Mouse (Mus musculus) bone marrow macrophage, adult 2 months (primary cell): ENCODE measurements at regions not wholly inside any gene's neighbourhood (a gene's known extent, or its start where the extent isn't known, plus 50 kb on each side); places are given as distances from the start of the nearest gene placed in this dataset.

Experiments used
- CTCF ChIP-seq: IDR thresholded peaks from 2 replicates; pipeline ENCODE4 v1.5.1; 2012; ENCODE audit warnings: low read depth, mild to moderate bottlenecking, low read length, moderate library complexity
- POLR2A ChIP-seq: IDR thresholded peaks from 2 replicates; pipeline ENCODE4 v1.6.1; 2012; ENCODE audit warnings: mild to moderate bottlenecking, low read depth, low read length, borderline replicate concordance

DNA sequence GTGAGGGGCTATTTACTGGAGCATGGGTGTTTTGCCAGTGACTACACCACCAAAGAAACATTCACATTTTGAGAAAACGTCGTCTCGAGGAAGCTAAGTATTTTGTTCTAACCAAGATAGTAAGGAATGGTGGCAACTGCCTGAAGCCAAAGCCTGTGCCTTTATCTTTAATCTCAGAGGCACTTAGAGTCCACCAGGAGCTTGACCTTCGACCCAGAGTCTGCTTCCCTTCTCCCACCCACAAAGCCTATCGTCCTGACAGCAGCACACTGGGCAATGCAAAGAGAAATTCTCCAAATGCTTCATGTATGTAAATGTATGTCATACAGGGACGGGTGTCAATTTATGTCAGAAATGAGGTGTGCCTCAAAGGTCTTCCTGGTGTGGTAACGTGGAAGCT is 437.2 kb upstream of the Mgmt start:
- TF ChIP-seq POLR2A = no peak
- no peak for TF ChIP-seq CTCF
